Mouse (Mus musculus): ENCODE results near the gene Gm20662. TPM values are rescaled to one million over a fixed set of nuclear protein-coding genes. Genes with fewer than 3 reads are reported as not detected.

The Gm20662 gene
- polyA plus RNA-seq, 2 experiments: 0.76 to 6.8 TPM

GRCm38 (mm10) chr9:107987950-107988349 is 8.2 kb upstream of the Gm20662 start:
- Histone ChIP-seq H3K27me3 (ENCODE audit: control insufficient read depth, insufficient read depth, low read length) (no peaks in the 10 kb centered on the region), H3K4me3 (replicated peaks; ENCODE audit: low read length) (no peak overlapping the region), H3K9ac (ENCODE audit: low read depth, low read length, severe bottlenecking) (no peak overlapping the region), H3K9me3 (ENCODE audit: control insufficient read depth, low read length) (no peaks in the 10 kb centered on the region), H3K4me1 (ENCODE audit: control insufficient read depth, insufficient read depth, low read length) (peaks cover 18% of the 10 kb centered on the region), H3K36me3 (ENCODE audit: control insufficient read depth, insufficient read depth, low read length) (peaks cover 11% of the 10 kb centered on the region), H3K27ac (replicated peaks; ENCODE audit: low read depth, low read length) (0 out of 2 replicates have a peak overlapping the region, but pooled peaks have one; percentile 5), H3K4me2 (replicated peaks; ENCODE audit: low read depth, low read length, severe bottlenecking) (no peak overlapping the region)
- TF ChIP-seq POLR2A (IDR thresholded peaks at IDR 0.05; ENCODE audit: borderline replicate concordance, extremely low read depth, insufficient read depth, insufficient read length): no peak
- WGBS: 45% methylated on average over 3 of the region's 3 CpGs
- peak; percentile 38 for DNase-seq (ENCODE audit: low spot score)
- no peak for ATAC-seq (ENCODE audit: low FRiP score, low read depth)

DNA sequence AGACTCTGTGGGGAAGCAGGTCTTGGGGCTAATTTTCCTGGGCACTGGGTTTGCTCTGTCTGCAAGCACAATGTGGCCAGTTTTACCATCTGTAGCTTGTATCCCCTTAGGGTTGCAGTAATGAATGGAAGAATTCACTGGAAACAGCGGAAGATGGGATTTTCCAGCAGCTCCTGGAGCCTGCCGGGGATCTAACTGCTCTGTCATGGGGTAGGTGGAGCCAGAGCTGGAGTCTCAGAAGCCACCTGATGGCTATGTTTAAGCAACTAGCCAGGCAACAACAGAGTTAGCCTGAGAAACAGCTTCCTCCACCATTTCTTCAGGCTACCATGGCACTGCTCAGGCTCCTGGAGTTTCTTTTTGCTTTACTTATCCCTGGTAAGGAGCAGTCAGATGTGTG is 4.0 kb upstream of the Gm20662 start, which contains the start of gene Cdhr4:
Gene Cdhr4, plus strand, starts transcription at position 301 of the 400 bp plus-strand sequence.
- peak within 1 kb of the TSS; percentile 48; the same call in 1 of the 2 replicates for H3K27ac ChIP-seq (replicated peaks; ENCODE audit: low read depth, low read length)

GRCm38 (mm10) chr9:107993013-107993412 is 3.1 kb upstream of the Gm20662 start:
- no peaks in the 10 kb centered on the region for H3K9me3 ChIP-seq (ENCODE audit: control insufficient read depth, low read length)
- no peak overlapping the region for H3K4me2 ChIP-seq (replicated peaks; ENCODE audit: low read depth, low read length, severe bottlenecking)
- ATAC-seq (ENCODE audit: low FRiP score, low read depth) (no peak), DNase-seq (ENCODE audit: low spot score) (no peak)
- no peak overlapping the region for H3K9ac ChIP-seq (ENCODE audit: low read depth, low read length, severe bottlenecking)
- TF ChIP-seq POLR2A (IDR thresholded peaks at IDR 0.05; ENCODE audit: borderline replicate concordance, extremely low read depth, insufficient read depth, insufficient read length): no peak
- no peaks in the 10 kb centered on the region for H3K36me3 ChIP-seq (ENCODE audit: control insufficient read depth, insufficient read depth, low read length)
- no peak overlapping the region for H3K27ac ChIP-seq (replicated peaks; ENCODE audit: low read depth, low read length)
- H3K4me1 ChIP-seq (ENCODE audit: control insufficient read depth, insufficient read depth, low read length): 0 out of 2 replicates have a peak, but pooled peaks cover 1% of the 10 kb centered on the region
- no peaks in the 10 kb centered on the region for H3K27me3 ChIP-seq (ENCODE audit: control insufficient read depth, insufficient read depth, low read length)
- no peak overlapping the region for H3K4me3 ChIP-seq (replicated peaks; ENCODE audit: low read length)
- 84% methylated on average over 11 of the region's 11 CpGs for WGBS

More for the DNA sequence above, 4.0 kb upstream of the Gm20662 start, which contains the start of gene Cdhr4:
- Histone ChIP-seq H3K4me3 (replicated peaks; ENCODE audit: low read length) (no peak within 1 kb of the TSS), H3K4me1 (ENCODE audit: control insufficient read depth, insufficient read depth, low read length) (peaks cover 5% of the 10 kb centered on the region; the same call in 1 of the 2 replicates), H3K4me2 (replicated peaks; ENCODE audit: low read depth, low read length, severe bottlenecking) (no peak within 1 kb of the TSS), H3K9me3 (ENCODE audit: control insufficient read depth, low read length) (no peaks in the 10 kb centered on the region), H3K9ac (ENCODE audit: low read depth, low read length, severe bottlenecking) (no peak within 1 kb of the TSS), H3K36me3 (ENCODE audit: control insufficient read depth, insufficient read depth, low read length) (no peaks in the 10 kb centered on the region), H3K27me3 (ENCODE audit: control insufficient read depth, insufficient read depth, low read length) (no peaks in the 10 kb centered on the region)
- no peak for TF ChIP-seq POLR2A (IDR thresholded peaks at IDR 0.05; ENCODE audit: borderline replicate concordance, extremely low read depth, insufficient read depth, insufficient read length)
- WGBS: 24% methylated on average over 2 of the region's 2 CpGs
- DNase-seq (ENCODE audit: low spot score) (peak; percentile 27), ATAC-seq (ENCODE audit: low FRiP score, low read depth) (no peak)

- H3K4me1 ChIP-seq (ENCODE audit: control insufficient read depth, insufficient read depth, low read length): no peaks in the 10 kb centered on the region
- no peaks in the 10 kb centered on the region for H3K27me3 ChIP-seq (ENCODE audit: control insufficient read depth, insufficient read depth, low read length)
- no peaks in the 10 kb centered on the region for H3K9me3 ChIP-seq (ENCODE audit: control insufficient read depth, low read length)
- ATAC-seq (ENCODE audit: low FRiP score, low read depth) (no peak), DNase-seq (ENCODE audit: low spot score) (no peak)
- H3K36me3 ChIP-seq (ENCODE audit: control insufficient read depth, insufficient read depth, low read length): no peaks in the 10 kb centered on the region
- TF ChIP-seq POLR2A (IDR thresholded peaks at IDR 0.05; ENCODE audit: borderline replicate concordance, extremely low read depth, insufficient read depth, insufficient read length): no peak
- no peak overlapping the region for H3K4me2 ChIP-seq (replicated peaks; ENCODE audit: low read depth, low read length, severe bottlenecking)
- H3K4me3 ChIP-seq (replicated peaks; ENCODE audit: low read length): no peak overlapping the region
- no peak overlapping the region for H3K9ac ChIP-seq (ENCODE audit: low read depth, low read length, severe bottlenecking)
- WGBS: 53% methylated on average over 2 of the region's 2 CpGs
- H3K27ac ChIP-seq (replicated peaks; ENCODE audit: low read depth, low read length): no peak overlapping the region
Measured at GRCm38 (mm10) chr9:107994464-107994863, 1.7 kb upstream of the Gm20662 start.

DNA sequence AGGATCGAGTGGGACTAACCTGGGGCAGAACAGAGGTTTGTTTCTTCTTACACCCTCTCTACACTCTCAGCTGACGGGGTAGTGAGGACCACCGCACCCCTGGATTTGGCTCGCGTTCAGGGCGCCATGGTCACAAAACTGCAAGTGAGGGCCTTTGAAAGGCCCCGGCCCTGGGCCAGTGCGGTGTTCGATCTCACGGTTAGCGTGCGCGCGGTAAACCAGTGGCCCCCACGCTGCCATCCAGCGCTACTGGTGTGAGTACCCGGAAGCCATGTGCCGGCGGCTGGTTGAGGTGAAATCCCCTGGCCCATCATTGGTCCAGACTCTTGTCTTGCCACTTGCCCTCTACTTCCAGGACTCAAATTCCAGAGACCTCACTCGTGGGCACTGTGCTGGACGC is 636 bp upstream of the Gm20662 start:
- H3K36me3 ChIP-seq (ENCODE audit: control insufficient read depth, insufficient read depth, low read length): no peaks in the 10 kb centered on the region
- no peak overlapping the region for H3K9ac ChIP-seq (ENCODE audit: low read depth, low read length, severe bottlenecking)
- DNase-seq (ENCODE audit: low spot score): no peak
- no peaks in the 10 kb centered on the region for H3K4me1 ChIP-seq (ENCODE audit: control insufficient read depth, insufficient read depth, low read length)
- H3K4me2 ChIP-seq (replicated peaks; ENCODE audit: low read depth, low read length, severe bottlenecking): no peak overlapping the region
- no peaks in the 10 kb centered on the region for H3K9me3 ChIP-seq (ENCODE audit: control insufficient read depth, low read length)
- no peak for ATAC-seq (ENCODE audit: low FRiP score, low read depth)
- no peak overlapping the region for H3K4me3 ChIP-seq (replicated peaks; ENCODE audit: low read length)
- TF ChIP-seq POLR2A (IDR thresholded peaks at IDR 0.05; ENCODE audit: borderline replicate concordance, extremely low read depth, insufficient read depth, insufficient read length): no peak
- no peaks in the 10 kb centered on the region for H3K27me3 ChIP-seq (ENCODE audit: control insufficient read depth, insufficient read depth, low read length)
- WGBS: 91% methylated on average over 21 of the region's 21 CpGs
- H3K27ac ChIP-seq (replicated peaks; ENCODE audit: low read depth, low read length): no peak overlapping the region

Measured in limb, embryonic 14.5 days (tissue).